Mouse (Mus musculus) liver, adult (tissue): ENCODE data around the gene Ficd.

Experiments used
- GATA4 ChIP-seq: IDR thresholded peaks from 2 replicates; pipeline ENCODE4 v1.6.1; 2014; ENCODE audit warnings: mild to moderate bottlenecking, low read length; ENCODE audit not compliant: insufficient replicate concordance

The Ficd gene

DNA sequence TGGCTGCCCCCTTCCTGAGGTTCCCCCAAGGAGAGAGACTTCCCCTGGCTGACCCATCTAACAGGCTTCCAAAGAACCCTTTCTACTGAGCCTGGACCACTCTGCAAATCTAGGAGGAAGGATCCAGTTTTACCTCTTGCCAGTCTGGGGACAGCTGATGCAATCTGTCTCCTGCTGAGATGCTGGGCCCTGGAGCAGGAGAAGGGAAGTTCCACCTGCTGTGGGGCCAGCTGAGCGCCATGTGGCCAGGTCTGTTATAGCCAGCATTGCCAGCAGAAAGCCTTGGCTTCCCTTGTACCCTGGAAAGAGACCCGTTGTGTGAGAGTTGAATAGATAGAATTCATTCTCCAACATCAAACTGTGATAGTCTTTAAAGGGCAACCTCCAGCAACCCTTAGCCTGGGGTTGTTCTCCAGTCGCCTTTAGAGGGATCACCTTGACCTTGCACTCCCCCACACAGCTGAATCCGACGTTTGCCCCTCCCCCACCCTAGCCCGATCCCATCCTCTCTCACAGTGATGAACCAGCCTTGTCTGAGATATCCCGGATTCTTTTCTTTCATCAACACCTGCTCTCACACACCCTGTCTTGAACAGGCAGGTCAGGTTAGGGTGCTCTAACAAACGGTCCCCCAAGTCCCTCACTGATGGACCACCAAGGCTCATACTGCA is 11.9 kb upstream of the Ficd start:
- no peak for TF ChIP-seq GATA4

DNA sequence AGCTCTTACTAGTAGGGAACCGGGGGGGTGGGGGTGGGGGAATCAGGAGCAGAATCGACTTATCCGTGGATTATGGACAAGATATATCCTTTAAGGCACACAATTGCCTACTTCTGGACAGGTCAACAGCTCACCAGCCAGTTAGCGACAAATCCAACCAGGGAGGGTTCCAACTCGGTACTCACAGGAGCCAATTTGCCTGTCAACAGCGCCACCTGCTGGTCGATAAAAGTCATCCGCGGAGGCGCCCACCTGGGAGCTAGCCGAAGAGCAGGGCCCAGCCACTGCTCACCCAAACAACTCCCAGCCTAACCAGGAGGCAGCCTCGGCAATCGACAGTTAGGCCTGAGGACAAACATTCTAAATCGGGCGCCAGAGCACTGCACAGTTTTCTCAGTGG is 11.2 kb upstream of the Ficd start, which contains the start of gene 1700069L16Rik:
Gene 1700069L16Rik (minus strand): TSS at position 327 of the 400 bp plus-strand sequence.
- no peak for TF ChIP-seq GATA4

DNA sequence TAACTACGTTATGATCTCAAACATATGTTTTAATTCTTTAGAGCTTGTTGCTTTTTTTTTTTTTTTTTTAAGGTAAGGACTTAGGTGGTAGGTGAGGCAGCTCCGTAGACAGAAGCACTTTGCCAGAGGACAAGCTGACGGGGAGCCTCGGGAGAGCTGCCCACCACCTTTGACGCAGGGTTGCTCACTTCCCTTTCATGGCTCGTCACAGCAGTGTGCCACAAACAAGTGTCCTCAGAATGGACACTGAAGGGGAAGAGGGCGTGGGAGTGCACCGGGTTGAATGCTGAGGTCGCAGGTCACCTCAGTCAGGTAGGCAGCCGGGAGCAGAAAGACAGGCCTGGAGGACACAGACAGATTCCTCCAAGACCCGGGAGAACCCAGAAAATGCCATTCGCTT is 10.2 kb upstream of the Ficd start:
- TF ChIP-seq GATA4 = no peak

DNA sequence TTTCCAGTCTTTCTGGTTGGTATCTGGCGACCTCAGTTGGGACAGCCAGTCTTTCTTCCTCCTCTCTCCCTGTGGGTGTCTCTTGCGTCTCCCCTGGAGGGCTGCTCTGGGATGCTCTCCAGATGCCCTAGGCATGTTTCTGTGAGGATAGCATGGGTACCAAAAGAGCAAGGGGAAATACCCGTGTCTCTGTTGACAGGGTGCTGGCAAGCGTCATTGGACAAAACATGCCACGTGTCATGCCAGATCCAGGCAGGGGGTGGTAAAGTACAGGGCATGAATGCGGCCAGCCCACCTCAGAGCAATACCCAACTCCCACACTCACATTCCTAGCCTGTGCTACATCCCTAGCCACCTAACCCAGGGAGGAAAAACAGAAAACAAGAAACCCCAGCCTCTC is 9.0 kb upstream of the Ficd start:
- TF ChIP-seq GATA4 = no peak

DNA sequence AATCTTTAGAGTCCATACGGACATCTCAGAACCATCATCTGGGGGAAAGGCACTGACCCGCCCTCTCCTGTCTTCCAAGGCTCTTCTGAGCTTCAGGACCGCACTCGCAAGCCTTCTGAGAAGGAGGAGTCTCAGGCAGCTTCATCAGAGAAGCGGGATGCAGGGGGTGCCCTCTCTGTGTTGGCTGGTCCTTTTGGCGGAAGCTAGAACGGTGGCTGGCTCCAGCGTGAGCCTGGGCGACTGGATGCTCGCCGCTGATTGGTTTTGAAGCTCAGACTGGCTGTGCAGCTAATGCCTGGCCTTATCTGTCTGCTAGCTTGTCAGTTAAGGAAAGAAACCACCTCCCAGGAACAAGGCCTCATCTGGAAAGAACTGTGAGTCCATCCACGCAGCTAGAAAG is 8.4 kb upstream of the Ficd start:
- TF ChIP-seq GATA4 = no peak

DNA sequence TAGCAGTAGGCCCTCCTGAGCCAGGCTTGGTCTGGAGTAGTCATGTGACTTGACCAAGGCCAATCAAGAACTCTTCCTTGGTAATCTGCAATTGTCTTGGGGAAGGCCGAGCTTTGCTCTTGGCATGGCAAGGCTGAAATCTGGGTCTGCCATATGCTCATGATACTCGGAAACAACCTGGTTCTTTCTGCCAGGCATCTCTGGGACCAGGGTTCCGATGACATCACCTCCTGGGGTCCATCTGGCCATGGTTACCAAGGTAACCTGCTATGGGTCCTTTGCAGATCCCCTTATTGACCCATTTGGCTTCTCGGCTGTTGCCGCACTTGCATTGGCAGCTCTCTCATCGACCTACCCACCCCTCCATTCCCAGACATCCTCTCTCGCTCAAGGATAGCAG is 7.6 kb upstream of the Ficd start:
- no peak for TF ChIP-seq GATA4

DNA sequence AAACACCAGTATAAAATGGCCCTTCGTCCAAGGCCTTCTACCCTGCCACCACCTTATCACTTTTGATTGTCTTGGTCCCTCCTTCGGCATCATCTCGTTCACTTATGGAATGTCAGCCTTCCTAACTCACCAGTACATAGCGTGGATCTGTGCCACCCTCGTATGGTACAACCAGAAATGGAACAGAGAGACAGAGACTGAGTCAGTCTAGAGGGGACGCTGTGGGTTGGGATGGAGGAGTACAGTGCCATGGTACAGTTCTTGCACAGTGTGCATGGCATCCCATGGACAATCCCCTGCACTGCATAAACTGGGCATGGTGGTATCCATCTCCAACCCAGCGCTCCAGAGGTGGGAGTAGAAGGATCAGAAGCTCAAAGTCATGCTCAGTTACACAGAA is 6.9 kb upstream of the Ficd start:
- no peak for TF ChIP-seq GATA4

DNA sequence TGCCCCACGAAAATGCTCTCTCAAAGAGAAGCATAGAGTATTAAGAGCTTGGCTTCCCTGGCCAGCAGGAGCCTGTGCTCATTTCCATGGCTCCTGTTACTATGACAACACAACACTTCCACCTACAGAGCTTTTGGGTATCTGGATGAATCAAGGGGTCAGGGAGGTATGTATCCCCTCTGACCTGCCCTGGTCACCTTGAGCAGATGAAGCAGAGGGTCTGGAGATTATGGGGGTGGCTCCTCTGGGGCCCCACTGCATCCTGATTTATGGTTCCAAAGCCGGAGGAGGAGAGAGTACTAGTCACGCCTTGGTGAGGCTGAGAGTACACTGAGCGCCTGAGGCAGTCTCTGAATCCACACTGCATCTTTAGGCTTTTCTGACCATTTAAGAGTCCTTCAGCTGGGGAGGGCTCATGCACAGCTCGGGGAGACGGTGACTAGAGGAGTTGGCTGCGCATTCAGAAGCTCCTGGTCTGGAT is 4.9 kb upstream of the Ficd start:
- no peak for TF ChIP-seq GATA4

DNA sequence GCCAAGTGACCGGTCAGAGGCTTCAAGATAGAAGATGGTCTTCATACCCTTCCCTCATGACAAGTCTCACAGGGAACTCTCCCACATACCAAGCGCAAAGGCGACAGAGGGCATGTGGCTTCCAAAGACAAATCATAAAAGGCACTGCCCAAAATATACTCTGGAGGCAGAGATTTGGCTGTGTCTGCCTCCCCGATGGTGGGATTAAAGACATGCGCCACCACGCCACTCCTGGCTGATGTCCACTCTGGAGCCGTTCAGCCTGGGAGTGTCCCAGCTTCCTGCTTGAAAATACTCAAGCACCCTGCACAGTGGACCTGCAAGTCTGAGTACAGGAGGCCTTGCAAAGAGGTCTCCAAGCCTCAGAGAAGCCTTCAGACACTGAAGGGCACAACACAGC is 4.4 kb upstream of the Ficd start:
- TF ChIP-seq GATA4 = no peak

DNA sequence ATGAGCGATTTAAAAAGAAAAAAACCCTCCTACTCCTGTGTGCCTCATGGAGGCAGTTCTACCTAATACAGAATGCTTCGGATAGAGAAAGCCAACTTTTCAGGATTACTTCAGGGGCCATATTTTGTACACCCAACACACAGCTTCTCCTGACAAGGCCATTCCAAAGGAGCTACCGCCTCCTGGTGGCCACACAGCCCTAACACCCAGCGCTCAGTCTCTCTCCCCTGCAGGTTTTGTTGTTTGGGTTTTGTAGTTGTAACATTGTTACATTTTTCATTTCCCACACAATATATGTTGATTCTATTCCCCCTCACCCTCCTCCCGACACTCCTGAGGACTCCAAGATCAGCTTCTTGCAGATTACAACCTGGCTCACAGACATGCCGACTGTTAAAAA is 3.4 kb upstream of the Ficd start:
- TF ChIP-seq GATA4 = no peak

DNA sequence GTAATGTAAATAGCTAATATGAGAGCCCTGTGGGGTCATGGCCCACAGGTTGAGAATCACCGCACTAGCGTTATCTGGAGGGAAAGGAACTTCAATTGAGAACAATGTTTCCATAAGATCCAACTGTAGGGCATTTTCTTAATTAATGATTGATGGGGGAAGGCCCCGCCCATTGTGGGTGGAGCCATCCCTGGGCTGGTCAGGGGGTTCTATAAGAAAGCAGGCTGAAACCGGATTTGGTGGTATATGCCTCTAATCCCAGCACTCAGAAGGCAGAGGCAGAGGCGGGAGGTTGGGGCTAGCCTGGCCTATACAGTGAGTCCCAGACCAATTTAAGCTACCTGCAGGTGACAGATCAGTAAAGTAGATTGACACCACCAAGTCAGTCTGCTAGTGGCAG is 1.2 kb upstream of the Ficd start:
- TF ChIP-seq GATA4 = no peak

DNA sequence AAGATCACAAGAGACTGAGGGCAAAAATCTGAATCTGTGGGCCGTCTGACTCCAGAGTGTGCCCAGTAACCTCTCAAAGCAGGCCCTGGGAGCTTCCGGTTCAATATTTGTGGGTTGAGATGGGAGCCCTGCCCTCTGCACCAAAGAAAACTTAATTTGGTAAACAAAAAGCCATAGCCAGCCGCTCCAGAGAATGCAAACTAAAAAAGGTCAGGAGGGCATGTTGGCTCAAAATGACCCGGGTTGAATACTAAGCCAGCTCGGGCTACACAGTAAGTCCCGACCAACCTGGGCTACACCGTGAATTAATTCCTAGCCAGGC is 619 bp upstream of the Ficd start:
- TF ChIP-seq GATA4 = no peak

DNA sequence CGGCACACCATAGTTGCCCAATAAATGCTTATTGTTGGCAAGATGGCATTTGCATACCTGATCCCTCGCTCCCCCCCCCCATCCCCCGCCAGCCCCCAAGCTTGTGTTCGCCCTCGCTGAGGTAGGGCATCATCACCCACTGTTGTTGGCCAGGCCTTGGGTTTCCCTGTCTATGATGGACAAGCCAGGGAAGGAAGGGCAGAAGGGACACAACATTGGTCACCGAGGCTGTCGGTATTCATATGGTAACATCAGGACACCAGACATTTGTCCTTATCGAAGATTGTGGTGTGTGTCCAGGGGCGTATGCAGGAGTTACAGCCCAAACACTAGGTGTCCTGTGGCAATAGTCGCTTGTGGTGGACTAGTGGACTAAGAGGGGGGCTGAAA is 505 bp downstream of the Ficd start:
- TF ChIP-seq GATA4 = no peak

DNA sequence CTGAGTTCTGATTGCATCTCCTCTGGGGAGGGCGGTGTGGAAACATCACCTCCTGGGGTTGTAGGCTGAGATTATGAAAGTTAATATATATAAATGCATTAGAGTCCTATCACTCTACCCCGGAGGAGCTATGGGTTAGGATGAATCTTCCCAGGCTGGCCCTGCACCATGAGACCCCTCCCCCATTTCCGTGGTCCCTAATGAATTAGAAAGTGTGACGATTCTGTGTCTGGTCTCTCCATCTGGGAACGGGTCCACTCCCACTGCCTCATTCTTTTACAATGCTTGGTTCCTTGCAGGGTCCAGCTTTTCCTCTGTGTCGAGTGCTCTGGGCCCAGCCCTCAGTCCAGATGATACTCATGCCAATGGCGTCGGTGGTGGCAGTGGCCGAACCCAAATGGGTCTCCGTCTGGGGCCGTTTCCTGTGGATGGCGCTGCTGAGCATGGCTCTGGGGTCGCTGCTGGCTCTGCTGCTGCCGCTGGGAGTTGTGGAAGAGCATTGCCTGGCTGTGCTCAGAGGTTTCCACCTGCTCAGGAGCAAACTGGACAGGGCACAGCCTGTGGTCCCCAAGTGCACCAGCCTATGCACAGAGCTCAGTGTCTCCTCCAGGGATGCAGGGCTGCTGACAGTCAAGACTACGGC is 1.0 kb downstream of the Ficd start:
- no peak for TF ChIP-seq GATA4

DNA sequence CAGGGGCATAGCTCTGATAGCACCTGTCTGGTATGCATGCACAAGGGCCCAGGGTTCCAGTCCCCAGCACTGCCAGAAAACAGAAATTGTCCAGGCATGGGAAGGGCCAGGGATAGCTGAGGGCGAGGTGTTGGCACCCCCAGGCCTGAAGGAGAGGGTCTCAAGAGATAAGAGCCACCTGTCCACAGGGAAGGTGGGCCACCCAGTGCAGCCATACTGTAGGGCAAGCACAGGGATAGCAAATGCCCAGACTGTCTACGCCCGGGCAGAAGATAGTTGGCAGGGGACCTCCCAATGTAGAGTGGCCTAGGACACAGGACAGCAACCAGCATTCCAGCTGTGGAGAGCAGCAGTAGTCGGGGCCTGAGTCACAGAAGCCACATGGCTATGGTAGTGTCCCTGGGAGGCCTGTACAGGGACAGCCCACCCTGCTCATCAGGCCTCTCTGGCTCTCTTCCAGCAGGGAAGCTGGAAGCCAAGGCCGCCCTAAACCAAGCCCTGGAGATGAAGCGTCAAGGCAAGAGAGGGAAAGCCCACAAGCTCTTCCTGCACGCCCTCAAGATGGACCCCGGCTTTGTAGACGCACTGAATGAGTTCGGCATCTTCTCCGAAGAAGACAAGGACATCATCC is 2.1 kb downstream of the Ficd start:
- no peak for TF ChIP-seq GATA4

DNA sequence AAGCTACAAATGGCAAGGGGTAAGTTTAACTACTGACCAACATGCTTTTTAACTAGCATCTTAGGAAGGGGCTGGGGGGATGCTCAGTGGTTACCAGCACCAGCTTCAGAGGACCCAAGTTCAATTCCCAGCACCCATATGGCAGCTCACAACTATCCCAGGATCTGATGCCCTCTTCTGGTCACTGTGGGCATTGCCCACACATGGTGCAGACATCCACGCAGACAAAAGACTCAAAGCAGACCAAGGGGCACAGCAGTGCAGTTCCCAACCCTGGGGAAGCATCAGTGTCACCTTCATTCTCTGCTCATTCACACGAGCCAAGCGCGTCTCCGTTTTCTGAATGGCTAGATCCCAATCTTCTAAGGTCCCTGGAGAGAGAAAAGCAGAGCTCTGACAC is 12.0 kb downstream of the Ficd start:
- TF ChIP-seq GATA4 = no peak
